Mouse (Mus musculus) heart, embryonic 11.5 days (tissue): ENCODE measurements around the gene Limch1. TPM values are rescaled to one million over a fixed set of nuclear protein-coding genes. Genes with fewer than 3 reads are reported as not detected.

ENCODE experiments used
- ATAC-seq: fragments of 200-750 bp; cut with Nextera tagmentation; replicated peaks from 2 replicates; pipeline ENCODE4 v1.8.0; 2017; ENCODE audit warnings: moderate library complexity; ENCODE audit not compliant: insufficient number of reproducible peaks, low FRiP score, low TSS enrichment
- H3K27ac ChIP-seq: fragments of 300-500 bp; sonication (generic); 2 replicates; pipeline ENCODE4 v1.5.1; 2014; ENCODE audit warnings: mild to moderate bottlenecking, low read depth, low read length
- H3K27me3 ChIP-seq: fragments of 300-500 bp; sonication (generic); 2 replicates; pipeline ENCODE4 v1.6.1; 2014; ENCODE audit warnings: mild to moderate bottlenecking, low read length, mixed read lengths; ENCODE audit not compliant: control insufficient read depth, insufficient read depth
- H3K36me3 ChIP-seq: fragments of 300-500 bp; sonication (generic); 2 replicates; pipeline ENCODE4 v1.6.1; 2014; ENCODE audit warnings: mild to moderate bottlenecking, low read length, moderate library complexity, mixed read lengths; ENCODE audit not compliant: control insufficient read depth, insufficient read depth
- H3K4me1 ChIP-seq: fragments of 300-500 bp; sonication (generic); 2 replicates; pipeline ENCODE4 v1.6.1; 2014; ENCODE audit warnings: low read length; ENCODE audit not compliant: control insufficient read depth, insufficient read depth
- H3K4me2 ChIP-seq: fragments of 300-500 bp; sonication (generic); 2 replicates; pipeline ENCODE4 v1.6.1; 2014; ENCODE audit warnings: mild to moderate bottlenecking, moderate library complexity
- H3K4me3 ChIP-seq: fragments of 300-500 bp; sonication (generic); 2 replicates; pipeline ENCODE4 v1.5.1; 2014; ENCODE audit warnings: low read depth, low read length
- H3K9ac ChIP-seq: fragments of 300-500 bp; sonication (generic); 2 replicates; pipeline ENCODE4 v1.6.1; 2014; ENCODE audit warnings: mild to moderate bottlenecking, low read depth, low read length, moderate library complexity
- H3K9me3 ChIP-seq: fragments of 300-500 bp; sonication (generic); replicated peaks from 2 replicates; pipeline ENCODE4 v1.6.1; 2016; ENCODE audit warnings: low read length; ENCODE audit not compliant: control insufficient read depth
- WGBS: fragments of 180-500 bp; shearing (Covaris S2); extraction: QIAGEN DNeasy Blood & Tissue Kit; methylation state at CpG from one replicate; pipeline ENCODE4 v1.1.7; 2014; ENCODE audit not compliant: insufficient replicate concordance; 5-methylcytosine and 5-hydroxymethylcytosine counted together
- polyA plus RNA-seq: library from polyadenylated mRNA; unstranded; fragments of >200 nt; fragmentation: Nextera tagmentation; extraction: Ambion mirVana; gene quantifications from 2 replicates; pipeline ENCODE4 v1.2.1, GENCODE M21; 2014

The Limch1 gene
- polyA plus RNA-seq, 1 experiment from 2014 or later, result 32.8 TPM

DNA sequence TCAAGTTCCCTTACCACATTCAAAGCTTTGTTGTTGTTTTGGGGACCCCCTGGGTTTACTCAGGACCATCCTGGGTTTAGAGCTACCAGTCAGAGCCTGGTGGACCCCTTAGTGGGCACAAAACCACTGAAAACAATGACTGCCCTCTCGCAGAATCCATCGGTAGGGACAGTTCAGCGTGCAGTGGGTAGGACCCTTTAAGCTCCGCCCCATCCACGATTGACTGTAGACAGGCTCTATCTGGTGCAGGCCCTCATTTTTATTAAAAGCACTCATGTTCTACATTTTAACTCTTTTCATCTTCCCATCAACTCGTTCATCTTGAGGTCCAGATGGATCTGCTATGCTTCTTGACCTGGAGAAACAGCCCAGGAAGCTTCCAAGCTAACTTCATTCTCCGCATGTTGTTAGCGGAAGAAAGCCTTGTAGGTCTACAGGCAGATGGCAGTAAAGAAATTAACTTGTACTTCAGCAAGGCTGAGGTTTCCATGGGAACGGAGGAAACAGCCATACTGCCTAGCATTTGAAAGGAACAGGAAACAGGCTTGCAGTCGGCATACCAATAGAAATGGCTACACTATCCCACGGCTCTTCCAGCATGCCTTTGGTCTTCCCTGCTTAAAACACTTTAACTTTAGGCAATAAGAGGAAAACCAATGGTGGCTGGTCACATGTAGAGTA lies 14.9 kb upstream of the Limch1 start:
- Histone ChIP-seq H3K9ac (no peak overlapping the region), H3K4me1 (no peaks in the 10 kb centered on the region), H3K4me2 (no peak overlapping the region), H3K27me3 (peaks cover 46% of the 10 kb centered on the region), H3K36me3 (no peaks in the 10 kb centered on the region), H3K9me3 (no peaks in the 10 kb centered on the region), H3K4me3 (no peak overlapping the region), H3K27ac (no peak overlapping the region)
- ATAC-seq, result no peak
- WGBS, result 48% methylated on average over 11 of the region's 11 CpGs

- no peak overlapping the region for H3K9ac ChIP-seq
- no peaks in the 10 kb centered on the region for H3K4me1 ChIP-seq
- H3K4me2 ChIP-seq, result no peak overlapping the region
- H3K4me3 ChIP-seq, result no peak overlapping the region
- 83% methylated on average over 1 of the region's 1 CpGs for WGBS
- peaks cover 43% of the 10 kb centered on the region for H3K27me3 ChIP-seq
- no peaks in the 10 kb centered on the region for H3K9me3 ChIP-seq
- H3K27ac ChIP-seq, result no peak overlapping the region
- no peak for ATAC-seq
- no peaks in the 10 kb centered on the region for H3K36me3 ChIP-seq
Measured at GRCm38 (mm10) chr5:66731302-66731697, 14.3 kb upstream of the Limch1 start.

DNA sequence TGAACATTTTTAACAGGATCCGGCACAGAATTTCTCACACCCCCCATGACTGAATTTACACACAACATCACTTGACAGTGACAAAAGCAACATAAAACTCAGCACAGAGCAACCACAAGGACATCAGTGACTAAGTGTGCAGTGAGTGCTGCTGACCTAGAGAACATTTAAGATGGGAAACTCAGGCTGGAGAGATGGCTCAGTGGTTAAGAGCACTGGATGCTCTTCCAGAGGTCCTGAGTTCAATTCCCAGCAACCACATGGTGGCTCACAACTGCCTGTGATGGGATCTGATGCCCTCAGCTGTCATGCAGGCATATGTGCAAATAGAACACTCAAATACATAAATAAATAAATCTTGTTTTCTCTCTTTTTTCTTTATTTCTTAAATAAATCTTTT lies 12.1 kb upstream of the Limch1 start:
- H3K27ac ChIP-seq, result no peak overlapping the region
- H3K4me2 ChIP-seq, result no peak overlapping the region
- no peaks in the 10 kb centered on the region for H3K9me3 ChIP-seq
- H3K9ac ChIP-seq, result no peak overlapping the region
- H3K27me3 ChIP-seq, result peaks cover 30% of the 10 kb centered on the region
- no peaks in the 10 kb centered on the region for H3K36me3 ChIP-seq
- 88% methylated on average over 1 of the region's 1 CpGs for WGBS
- H3K4me3 ChIP-seq, result no peak overlapping the region
- H3K4me1 ChIP-seq, result no peaks in the 10 kb centered on the region
- ATAC-seq, result no peak

DNA sequence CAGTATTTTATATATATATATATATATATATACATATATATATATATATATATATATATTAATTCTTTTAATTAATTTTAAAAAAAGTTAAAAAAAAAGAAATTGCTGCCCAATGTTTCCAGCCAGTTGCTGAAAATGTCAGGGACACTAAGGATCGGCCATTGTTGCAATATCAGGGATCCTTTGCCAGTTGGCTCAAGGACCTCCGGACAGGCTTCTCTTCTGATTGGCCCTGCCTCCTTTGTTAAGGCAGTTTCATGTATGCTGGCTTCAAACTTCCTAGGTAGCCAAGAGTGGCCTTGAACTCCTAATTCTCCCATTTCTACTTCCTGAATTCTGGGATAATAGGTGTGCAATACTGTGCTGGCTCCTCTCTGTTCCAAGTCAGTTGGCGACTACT lies 6.3 kb upstream of the Limch1 start:
- Histone ChIP-seq H3K27ac (no peak overlapping the region), H3K36me3 (no peaks in the 10 kb centered on the region), H3K4me1 (no peaks in the 10 kb centered on the region), H3K9ac (no peak overlapping the region), H3K9me3 (no peaks in the 10 kb centered on the region), H3K4me3 (no peak overlapping the region), H3K4me2 (no peak overlapping the region), H3K27me3 (peaks cover 14% of the 10 kb centered on the region)
- WGBS, result 90% methylated on average over 3 of the region's 3 CpGs
- ATAC-seq, result no peak

DNA sequence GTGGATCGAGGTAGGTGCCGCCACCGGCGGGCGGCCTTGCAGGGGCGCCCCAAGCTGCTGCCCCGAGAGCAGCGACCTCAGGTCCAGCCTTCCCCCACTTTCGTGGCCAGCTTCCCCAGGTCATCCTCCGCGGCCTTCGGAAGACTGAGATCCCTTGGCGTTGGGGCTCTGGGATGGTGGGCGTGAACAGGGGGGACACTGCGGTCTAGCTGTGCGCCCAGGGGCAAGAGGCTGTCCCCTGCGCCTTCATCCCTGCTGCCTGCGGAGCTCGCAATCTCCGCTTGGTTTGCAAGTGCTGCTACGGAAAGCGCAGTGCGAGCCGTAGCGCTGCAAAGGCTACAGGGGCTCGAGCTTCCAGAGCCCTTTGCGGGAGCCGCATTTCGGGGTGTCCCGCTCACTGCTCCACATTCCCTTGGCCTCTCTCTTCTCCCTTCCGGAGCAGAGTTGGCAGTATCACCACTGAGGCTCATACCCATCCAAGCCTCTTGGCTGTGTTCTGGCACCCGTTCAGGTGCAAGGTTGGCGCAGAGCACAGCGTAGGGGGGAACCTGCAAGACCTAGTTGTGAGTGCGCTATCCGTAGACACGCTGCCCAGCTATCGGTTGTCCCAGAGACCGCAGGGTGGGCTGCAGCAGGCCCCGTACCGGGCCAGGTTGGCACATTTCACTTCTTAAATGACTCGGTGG lies 512 bp downstream of the Limch1 start:
- Histone ChIP-seq H3K36me3 (no peaks in the 10 kb centered on the region), H3K27me3 (peaks cover 41% of the 10 kb centered on the region), H3K4me3 (peak overlapping the region; percentile 61), H3K4me1 (peaks cover 9% of the 10 kb centered on the region), H3K9ac (peak overlapping the region; percentile 71), H3K4me2 (peak overlapping the region; percentile 98), H3K27ac (peak overlapping the region; percentile 22; the same call in 1 of the 2 replicates), H3K9me3 (no peaks in the 10 kb centered on the region)
- 2% methylated on average over 42 of the region's 42 CpGs for WGBS
- ATAC-seq, result peak; percentile 27; the same call in 1 of the 2 replicates

DNA sequence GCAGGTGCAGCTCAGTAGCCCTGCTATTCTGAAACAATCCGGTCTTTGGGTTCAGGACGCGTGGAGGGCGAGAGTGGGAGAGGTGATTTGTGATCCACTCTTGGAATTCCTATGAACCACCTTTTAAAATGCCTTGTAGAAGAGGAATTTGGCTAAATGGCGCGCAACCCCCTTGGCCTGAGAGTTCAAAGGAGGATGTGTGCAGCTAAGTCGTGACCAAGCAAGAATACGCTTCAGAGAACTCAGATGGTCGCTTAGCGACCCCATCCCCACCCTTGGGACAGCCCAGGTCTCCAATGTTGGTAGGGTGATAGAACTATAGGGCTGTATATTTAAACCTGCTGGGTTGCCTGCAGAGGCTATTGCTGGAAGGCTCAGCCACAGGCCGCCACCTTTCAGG lies 1.1 kb downstream of the Limch1 start:
- ATAC-seq, result no peak
- Histone ChIP-seq H3K9me3 (no peaks in the 10 kb centered on the region), H3K36me3 (no peaks in the 10 kb centered on the region), H3K27ac (no peak overlapping the region), H3K4me1 (peaks cover 9% of the 10 kb centered on the region), H3K4me3 (peak overlapping the region; percentile 61), H3K9ac (peak overlapping the region; percentile 71), H3K27me3 (peaks cover 45% of the 10 kb centered on the region), H3K4me2 (peak overlapping the region; percentile 98)
- WGBS, result 6% methylated on average over 11 of the region's 11 CpGs

DNA sequence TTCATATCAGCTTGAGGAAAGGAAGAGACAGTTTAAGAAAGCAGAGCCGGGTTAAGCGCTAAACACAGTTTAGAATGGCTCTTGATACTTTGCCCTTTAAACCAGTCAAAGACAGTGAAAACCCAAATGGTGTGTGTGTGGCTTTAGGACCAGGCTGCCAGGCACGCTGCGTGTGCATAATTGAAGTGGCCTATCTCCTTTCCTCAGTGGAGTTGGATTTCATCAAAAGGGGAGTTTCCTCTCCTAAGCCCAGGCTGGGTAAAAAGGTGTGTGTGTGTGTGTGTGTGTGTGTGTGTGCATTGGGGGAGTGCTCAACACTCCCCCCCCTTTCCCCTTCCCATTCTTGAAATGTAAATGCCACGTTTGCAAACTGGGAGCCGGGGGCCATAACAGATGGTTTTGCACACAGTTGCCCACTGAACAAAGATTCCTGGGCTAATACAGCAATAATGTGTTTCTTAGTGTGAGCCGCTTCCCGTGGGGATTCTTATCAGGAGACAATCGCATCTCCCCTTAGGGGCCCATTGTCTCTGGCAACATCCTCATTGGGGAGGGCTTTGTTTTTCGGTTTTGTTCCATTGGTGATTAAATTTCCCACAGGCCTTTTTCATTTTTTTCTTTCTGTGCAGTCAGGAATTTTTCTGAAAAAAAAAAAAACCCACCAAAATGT lies 2.3 kb downstream of the Limch1 start:
- Histone ChIP-seq H3K27ac (0 out of 2 replicates have a peak overlapping the region, but pooled peaks have one; percentile 54), H3K4me2 (peak overlapping the region; percentile 36), H3K4me3 (no peak overlapping the region), H3K9ac (no peak overlapping the region), H3K27me3 (peaks cover 46% of the 10 kb centered on the region), H3K36me3 (no peaks in the 10 kb centered on the region), H3K9me3 (no peaks in the 10 kb centered on the region), H3K4me1 (peaks cover 9% of the 10 kb centered on the region)
- ATAC-seq, result no peak
- WGBS, result 20% methylated on average over 10 of the region's 10 CpGs

DNA sequence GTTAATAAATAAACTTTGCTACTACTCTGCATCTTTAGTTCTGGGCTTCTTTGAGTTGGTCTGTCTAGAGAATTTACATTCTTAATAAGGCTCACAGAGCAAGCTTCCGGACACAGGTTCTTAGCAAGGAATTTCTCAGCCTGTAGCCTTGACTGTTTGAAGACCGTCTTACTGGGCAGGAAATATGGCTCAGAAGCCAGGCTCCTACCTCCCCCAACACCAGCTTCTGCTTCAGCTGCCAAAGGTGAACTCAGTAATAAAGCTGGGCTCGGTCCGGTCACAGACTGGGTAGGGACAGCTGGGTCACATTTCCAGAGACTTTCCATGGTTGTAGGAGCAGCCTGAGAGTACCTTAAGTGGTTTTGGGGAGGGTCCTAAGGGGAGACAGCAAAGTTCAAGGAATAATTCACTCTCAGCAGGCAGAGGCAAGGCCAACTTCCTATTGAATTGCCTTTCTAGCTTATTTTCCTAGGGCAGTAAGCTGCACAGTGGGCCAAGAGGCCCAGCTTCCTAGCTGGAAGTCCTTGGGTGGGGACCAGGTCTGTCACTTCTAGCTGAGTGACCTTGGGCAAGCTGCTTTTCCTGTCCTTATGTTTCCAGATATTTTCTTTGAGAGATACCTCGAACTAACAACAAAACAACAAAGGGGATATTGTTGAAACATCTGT lies 3.0 kb downstream of the Limch1 start:
- H3K27ac ChIP-seq, result peak overlapping the region; percentile 54; the same call in 1 of the 2 replicates
- no peak overlapping the region for H3K9ac ChIP-seq
- H3K4me3 ChIP-seq, result no peak overlapping the region
- peak overlapping the region; percentile 19; the same call in 1 of the 2 replicates for H3K4me2 ChIP-seq
- peaks cover 9% of the 10 kb centered on the region for H3K4me1 ChIP-seq
- H3K27me3 ChIP-seq, result peaks cover 43% of the 10 kb centered on the region
- WGBS, result 32% methylated on average over 5 of the region's 5 CpGs
- no peaks in the 10 kb centered on the region for H3K9me3 ChIP-seq
- H3K36me3 ChIP-seq, result no peaks in the 10 kb centered on the region
- ATAC-seq, result no peak
